Mouse (Mus musculus): ENCODE measurements around the gene Nfix. TPM values are rescaled to one million over a fixed set of nuclear protein-coding genes. Genes with fewer than 3 reads are reported as not detected.

The Nfix gene
- polyA plus RNA-seq, 1 experiment from 2014 or later, result 14.8 TPM

- WGBS, result 1% methylated on average over 18 of the region's 18 CpGs
- Histone ChIP-seq H3K27me3 (replicated peaks) (no peaks in the 10 kb centered on the region), H3K36me3 (no peaks in the 10 kb centered on the region), H3K4me1 (replicated peaks) (peaks cover 14% of the 10 kb centered on the region), H3K27ac (no peak overlapping the region), H3K9me3 (no peaks in the 10 kb centered on the region), H3K4me3 (replicated peaks) (no peak overlapping the region), H3K9ac (no peak overlapping the region), H3K4me2 (replicated peaks) (peak overlapping the region; percentile 52)
- peak; percentile 90 for ATAC-seq
Observed at GRCm38 (mm10) chr8:84823653-84824052, 23.5 kb upstream of the Nfix start.

GRCm38 (mm10) chr8:84822723-84823122, 22.6 kb upstream of the Nfix start, which contains the start of gene Dand5:
Dand5 (minus strand) TSS chr8:84822823.
- Histone ChIP-seq H3K4me3 (replicated peaks) (no peak within 1 kb of the TSS), H3K4me1 (replicated peaks) (peaks cover 14% of the 10 kb centered on the region), H3K9ac (no peak within 1 kb of the TSS), H3K9me3 (no peaks in the 10 kb centered on the region), H3K4me2 (replicated peaks) (peak within 1 kb of the TSS; percentile 52), H3K27me3 (replicated peaks) (no peaks in the 10 kb centered on the region), H3K36me3 (no peaks in the 10 kb centered on the region), H3K27ac (no peak within 1 kb of the TSS)
- no peak for ATAC-seq
- 42% methylated on average over 3 of the region's 3 CpGs for WGBS

- no peak for ATAC-seq
- WGBS, result 81% methylated on average over 17 of the region's 17 CpGs
- Histone ChIP-seq H3K36me3 (no peaks in the 10 kb centered on the region), H3K9ac (no peak overlapping the region), H3K4me2 (replicated peaks) (no peak overlapping the region), H3K9me3 (no peaks in the 10 kb centered on the region), H3K4me1 (replicated peaks) (peaks cover 5% of the 10 kb centered on the region; the same call in 1 of the 2 replicates), H3K4me3 (replicated peaks) (no peak overlapping the region), H3K27ac (no peak overlapping the region), H3K27me3 (replicated peaks) (peaks cover 24% of the 10 kb centered on the region)
Observed at GRCm38 (mm10) chr8:84816117-84816516, 16.0 kb upstream of the Nfix start.

GRCm38 (mm10) chr8:84815547-84815946, 15.4 kb upstream of the Nfix start:
- Histone ChIP-seq H3K4me1 (replicated peaks) (peaks cover 7% of the 10 kb centered on the region; the same call in 1 of the 2 replicates), H3K9ac (no peak overlapping the region), H3K4me3 (replicated peaks) (no peak overlapping the region), H3K27ac (no peak overlapping the region), H3K4me2 (replicated peaks) (no peak overlapping the region), H3K36me3 (no peaks in the 10 kb centered on the region), H3K9me3 (no peaks in the 10 kb centered on the region), H3K27me3 (replicated peaks) (peaks cover 26% of the 10 kb centered on the region)
- peak; percentile 81 for ATAC-seq
- 19% methylated on average over 9 of the region's 9 CpGs for whole genome bisulfite sequencing

- no peak; the same call in 1 of the 2 replicates for ATAC-seq
- Histone ChIP-seq H3K4me3 (replicated peaks) (no peak overlapping the region), H3K9ac (no peak overlapping the region), H3K27me3 (replicated peaks) (peaks cover 28% of the 10 kb centered on the region), H3K36me3 (no peaks in the 10 kb centered on the region), H3K9me3 (no peaks in the 10 kb centered on the region), H3K4me2 (replicated peaks) (no peak overlapping the region), H3K4me1 (replicated peaks) (peaks cover 7% of the 10 kb centered on the region; the same call in 1 of the 2 replicates), H3K27ac (no peak overlapping the region)
- WGBS, result 49% methylated on average over 19 of the region's 19 CpGs
Observed at GRCm38 (mm10) chr8:84814555-84815441, 14.7 kb upstream of the Nfix start.

- Histone ChIP-seq H3K9ac (no peak overlapping the region), H3K27ac (no peak overlapping the region), H3K4me2 (replicated peaks) (no peak overlapping the region), H3K9me3 (no peaks in the 10 kb centered on the region), H3K4me1 (replicated peaks) (peaks cover 7% of the 10 kb centered on the region; the same call in 1 of the 2 replicates), H3K27me3 (replicated peaks) (peaks cover 34% of the 10 kb centered on the region), H3K36me3 (no peaks in the 10 kb centered on the region), H3K4me3 (replicated peaks) (no peak overlapping the region)
- 87% methylated on average over 11 of the region's 11 CpGs for WGBS
- no peak for ATAC-seq
Observed at GRCm38 (mm10) chr8:84814240-84814554, 14.1 kb upstream of the Nfix start.

GRCm38 (mm10) chr8:84813830-84814229, 13.7 kb upstream of the Nfix start:
- 93% methylated on average over 3 of the region's 3 CpGs for WGBS
- no peak overlapping the region for H3K9ac ChIP-seq
- H3K4me3 ChIP-seq (replicated peaks), result no peak overlapping the region
- H3K27me3 ChIP-seq (replicated peaks), result peaks cover 37% of the 10 kb centered on the region
- H3K9me3 ChIP-seq, result no peaks in the 10 kb centered on the region
- no peaks in the 10 kb centered on the region for H3K36me3 ChIP-seq
- peaks cover 7% of the 10 kb centered on the region; the same call in 1 of the 2 replicates for H3K4me1 ChIP-seq (replicated peaks)
- ATAC-seq, result no peak
- H3K27ac ChIP-seq, result no peak overlapping the region
- H3K4me2 ChIP-seq (replicated peaks), result no peak overlapping the region

GRCm38 (mm10) chr8:84813059-84813458, 12.9 kb upstream of the Nfix start:
- WGBS, result 2% methylated on average over 5 of the region's 5 CpGs
- Histone ChIP-seq H3K36me3 (no peaks in the 10 kb centered on the region), H3K27ac (no peak overlapping the region), H3K27me3 (replicated peaks) (peaks cover 44% of the 10 kb centered on the region), H3K4me2 (replicated peaks) (no peak overlapping the region), H3K4me3 (replicated peaks) (no peak overlapping the region), H3K9ac (no peak overlapping the region), H3K4me1 (replicated peaks) (peaks cover 7% of the 10 kb centered on the region; the same call in 1 of the 2 replicates), H3K9me3 (no peaks in the 10 kb centered on the region)
- ATAC-seq, result peak; percentile 35; the same call in 1 of the 2 replicates

GRCm38 (mm10) chr8:84811303-84811702, 11.2 kb upstream of the Nfix start:
- peak overlapping the region; percentile 37 for H3K4me3 ChIP-seq (replicated peaks)
- peak overlapping the region; percentile 73 for H3K4me2 ChIP-seq (replicated peaks)
- ATAC-seq, result no peak
- WGBS, result 29% methylated on average over 10 of the region's 10 CpGs
- H3K9me3 ChIP-seq, result no peaks in the 10 kb centered on the region
- H3K9ac ChIP-seq, result no peak overlapping the region
- no peaks in the 10 kb centered on the region for H3K36me3 ChIP-seq
- H3K4me1 ChIP-seq (replicated peaks), result peaks cover 7% of the 10 kb centered on the region; the same call in 1 of the 2 replicates
- peaks cover 49% of the 10 kb centered on the region for H3K27me3 ChIP-seq (replicated peaks)
- no peak overlapping the region for H3K27ac ChIP-seq

GRCm38 (mm10) chr8:84810896-84811295, 10.8 kb upstream of the Nfix start:
- no peak overlapping the region for H3K9ac ChIP-seq
- peaks cover 7% of the 10 kb centered on the region; the same call in 1 of the 2 replicates for H3K4me1 ChIP-seq (replicated peaks)
- H3K9me3 ChIP-seq, result no peaks in the 10 kb centered on the region
- H3K27me3 ChIP-seq (replicated peaks), result peaks cover 49% of the 10 kb centered on the region
- no peaks in the 10 kb centered on the region for H3K36me3 ChIP-seq
- ATAC-seq, result peak; percentile 82
- 1% methylated on average over 32 of the region's 32 CpGs for WGBS
- peak overlapping the region; percentile 73 for H3K4me2 ChIP-seq (replicated peaks)
- no peak overlapping the region for H3K27ac ChIP-seq
- H3K4me3 ChIP-seq (replicated peaks), result peak overlapping the region; percentile 37

GRCm38 (mm10) chr8:84809941-84810280, 9.8 kb upstream of the Nfix start:
- Histone ChIP-seq H3K27ac (no peak overlapping the region), H3K4me2 (replicated peaks) (no peak overlapping the region), H3K9me3 (no peaks in the 10 kb centered on the region), H3K27me3 (replicated peaks) (peaks cover 57% of the 10 kb centered on the region), H3K9ac (no peak overlapping the region), H3K4me3 (replicated peaks) (no peak overlapping the region), H3K4me1 (replicated peaks) (peaks cover 3% of the 10 kb centered on the region; the same call in 1 of the 2 replicates), H3K36me3 (no peaks in the 10 kb centered on the region)
- 74% methylated on average over 5 of the region's 5 CpGs for WGBS
- no peak for ATAC-seq

GRCm38 (mm10) chr8:84809109-84809940, 9.2 kb upstream of the Nfix start:
- peaks cover 57% of the 10 kb centered on the region for H3K27me3 ChIP-seq (replicated peaks)
- no peaks in the 10 kb centered on the region for H3K9me3 ChIP-seq
- no peak overlapping the region for H3K27ac ChIP-seq
- H3K36me3 ChIP-seq, result no peaks in the 10 kb centered on the region
- 62% methylated on average over 12 of the region's 12 CpGs for whole genome bisulfite sequencing
- peaks cover 3% of the 10 kb centered on the region; the same call in 1 of the 2 replicates for H3K4me1 ChIP-seq (replicated peaks)
- no peak overlapping the region for H3K4me2 ChIP-seq (replicated peaks)
- H3K9ac ChIP-seq, result no peak overlapping the region
- H3K4me3 ChIP-seq (replicated peaks), result no peak overlapping the region
- no peak for ATAC-seq
